Mouse (Mus musculus) intestine, postnatal 0 days (tissue): ENCODE measurements around the gene Lifr. TPM values are rescaled to one million over a fixed set of nuclear protein-coding genes. Genes with fewer than 3 reads are reported as not detected.
A peak's percentile ranks its signal among the peaks of the same experiment; 100 is the strongest.

Source experiments
- ATAC-seq: fragments of 200-750 bp; cut with Nextera tagmentation; 2 replicates; pipeline ENCODE4 v1.8.0; 2017; ENCODE audit warnings: mild to moderate bottlenecking, moderate TSS enrichment, moderate library complexity
- H3K27ac ChIP-seq: fragments of 300-500 bp; sonication (generic); 2 replicates; pipeline ENCODE4 v1.5.1; 2014; ENCODE audit warnings: mild to moderate bottlenecking, low read depth, low read length, moderate library complexity
- H3K27me3 ChIP-seq: fragments of 300-500 bp; sonication (generic); replicated peaks from 2 replicates; pipeline ENCODE4 v1.6.1; 2014; ENCODE audit warnings: low read length, mixed read lengths; ENCODE audit not compliant: control insufficient read depth, insufficient read depth
- H3K36me3 ChIP-seq: fragments of 300-500 bp; sonication (generic); 2 replicates; pipeline ENCODE4 v1.6.1; 2014; ENCODE audit warnings: mild to moderate bottlenecking, moderate library complexity; ENCODE audit not compliant: control insufficient read depth, insufficient read depth
- H3K4me1 ChIP-seq: fragments of 300-500 bp; sonication (generic); replicated peaks from 2 replicates; pipeline ENCODE4 v1.6.1; 2014; ENCODE audit warnings: antibody characterized with exemption, low read length, mixed read lengths; ENCODE audit not compliant: control insufficient read depth, insufficient read depth
- H3K4me2 ChIP-seq: fragments of 300-500 bp; sonication (generic); replicated peaks from 2 replicates; pipeline ENCODE4 v1.6.1; 2014; ENCODE audit warnings: low read depth, mild to moderate bottlenecking, moderate library complexity
- H3K4me3 ChIP-seq: fragments of 300-500 bp; sonication (generic); 2 replicates; pipeline ENCODE4 v1.5.1; 2014; ENCODE audit warnings: low read depth, low read length
- H3K9ac ChIP-seq: fragments of 300-500 bp; sonication (generic); 2 replicates; pipeline ENCODE4 v1.6.1; 2014; ENCODE audit warnings: mild to moderate bottlenecking, low read depth, low read length
- H3K9me3 ChIP-seq: fragments of 300-500 bp; sonication (generic); 2 replicates; pipeline ENCODE4 v1.6.1; 2016; ENCODE audit warnings: mixed run types; ENCODE audit not compliant: control insufficient read depth
- CTCF ChIP-seq: sonication (generic); IDR thresholded peaks from 2 replicates; pipeline ENCODE4 v1.5.1; 2016; ENCODE audit warnings: low read depth, mild to moderate bottlenecking, control low read depth, antibody characterized with exemption, moderate library complexity
- WGBS: fragments of 180-500 bp; shearing (Covaris S2); extraction: QIAGEN DNeasy Blood & Tissue Kit; methylation state at CpG from one replicate; pipeline ENCODE4 v1.1.7; 2014; 5-methylcytosine and 5-hydroxymethylcytosine counted together
- polyA plus RNA-seq: library from polyadenylated mRNA; unstranded; fragments of >200 nt; fragmentation: Nextera tagmentation; extraction: Ambion mirVana; gene quantifications from 2 replicates; pipeline ENCODE4 v1.2.1, GENCODE M21; 2015

Gene Lifr
- polyA plus RNA-seq, 1 experiment from 2014 or later = 6.3 TPM

DNA sequence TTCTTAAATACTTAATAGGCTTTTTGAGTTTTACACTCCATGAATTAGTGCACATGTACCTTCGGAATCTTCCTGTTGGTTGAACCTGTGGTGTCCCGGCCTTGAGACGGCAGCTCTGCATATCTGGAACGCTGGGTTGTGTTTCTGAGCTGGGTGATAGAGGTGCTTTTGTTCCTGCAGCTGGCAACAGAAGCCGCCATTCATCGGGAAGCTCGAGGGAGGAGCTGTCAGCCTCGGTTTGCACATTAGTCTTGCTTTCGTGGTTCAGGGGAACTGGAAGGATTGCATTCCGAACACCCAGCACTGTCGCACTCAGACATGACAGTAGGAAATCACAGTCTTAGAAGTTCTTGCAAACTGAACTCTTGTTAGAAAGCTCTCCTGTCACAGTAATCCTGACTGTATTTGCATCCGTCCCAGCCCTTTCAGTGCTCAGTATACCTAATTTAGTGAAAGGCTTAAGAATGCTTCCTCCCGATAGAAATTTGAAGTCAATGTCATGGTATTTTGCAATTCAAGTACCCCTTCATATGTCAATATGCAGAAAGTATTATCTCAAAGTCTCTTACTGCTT lies 103.8 kb downstream of the Lifr start:
- no peak for TF ChIP-seq CTCF
- H3K9me3 ChIP-seq = no peaks in the 10 kb centered on the region
- no peak for ATAC-seq
- no peaks in the 10 kb centered on the region for H3K4me1 ChIP-seq
- 39% methylated on average over 13 of the region's 13 CpGs for WGBS
- H3K27ac ChIP-seq = no peak overlapping the region
- no peak overlapping the region for H3K4me3 ChIP-seq
- no peak overlapping the region for H3K4me2 ChIP-seq
- peaks cover 6% of the 10 kb centered on the region; the same call in 1 of the 2 replicates for H3K36me3 ChIP-seq
- no peaks in the 10 kb centered on the region for H3K27me3 ChIP-seq
- no peak overlapping the region for H3K9ac ChIP-seq

DNA sequence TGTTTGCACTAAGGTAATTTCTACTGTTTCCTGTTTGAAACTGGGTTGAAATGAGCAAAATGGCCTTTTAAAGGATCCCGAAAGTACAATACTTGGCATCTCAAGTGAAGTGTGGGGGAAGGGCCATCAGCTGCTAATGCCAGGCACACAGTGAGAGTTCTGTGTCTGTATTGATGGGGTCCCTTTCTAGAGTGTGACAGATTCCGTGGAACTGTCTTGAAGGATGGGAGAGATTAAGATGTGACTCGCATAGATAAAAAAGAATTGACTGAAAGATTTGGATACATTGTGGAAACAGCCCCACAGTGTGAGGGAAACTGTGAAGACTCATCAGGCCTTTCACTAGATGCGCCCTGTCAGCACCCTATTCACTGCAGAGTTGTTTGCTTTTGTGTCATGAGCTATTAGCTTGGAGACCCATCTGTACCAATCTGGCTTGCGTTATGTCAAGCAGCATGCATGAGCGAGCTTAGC lies 104.4 kb downstream of the Lifr start:
- no peaks in the 10 kb centered on the region for H3K4me1 ChIP-seq
- ATAC-seq = no peak
- no peak overlapping the region for H3K9ac ChIP-seq
- no peaks in the 10 kb centered on the region for H3K9me3 ChIP-seq
- H3K27me3 ChIP-seq = no peaks in the 10 kb centered on the region
- no peak overlapping the region for H3K27ac ChIP-seq
- H3K36me3 ChIP-seq = peaks cover 6% of the 10 kb centered on the region; the same call in 1 of the 2 replicates
- no peak overlapping the region for H3K4me3 ChIP-seq
- no peak overlapping the region for H3K4me2 ChIP-seq
- WGBS = 82% methylated on average over 6 of the region's 6 CpGs
- no peak for TF ChIP-seq CTCF

DNA sequence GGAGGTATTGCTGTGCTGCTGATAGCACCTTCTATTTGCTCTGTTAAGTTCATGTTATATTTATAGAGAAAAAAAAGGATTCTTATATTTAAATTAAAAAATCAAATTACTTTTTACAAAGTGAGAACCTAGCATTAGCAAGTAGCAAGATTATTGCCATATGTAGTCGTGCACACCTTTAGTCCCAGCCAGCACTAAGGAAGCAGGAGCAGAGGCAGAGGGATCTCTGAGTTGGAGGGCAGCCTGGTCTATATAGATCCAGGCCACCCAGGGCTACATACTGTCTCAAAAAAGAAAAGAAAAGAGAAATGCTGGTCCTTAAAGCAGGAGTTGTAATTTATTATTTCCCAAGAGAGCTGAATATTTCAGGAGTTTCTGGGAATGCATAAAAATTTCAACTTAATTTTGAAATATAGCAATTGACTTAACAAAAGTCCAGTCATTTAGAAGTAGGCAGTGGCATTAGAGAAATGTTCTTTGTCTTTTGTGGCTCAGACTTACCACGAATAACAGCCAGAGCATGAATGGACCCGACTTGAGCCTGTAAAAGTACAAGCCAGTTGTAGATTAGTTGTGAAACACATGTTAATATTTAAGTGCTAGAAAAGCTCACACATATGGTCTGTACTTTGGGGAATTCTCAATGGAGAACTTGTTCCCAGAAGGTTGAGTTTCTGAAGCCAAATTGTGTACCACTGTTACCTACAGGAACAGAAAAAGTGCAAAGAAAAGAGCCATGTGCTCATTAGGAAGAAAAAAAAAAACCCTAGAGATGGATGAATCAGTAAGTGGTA lies 107.4 kb downstream of the Lifr start:
- Histone ChIP-seq H3K27me3 (no peaks in the 10 kb centered on the region), H3K9me3 (no peaks in the 10 kb centered on the region), H3K4me1 (no peaks in the 10 kb centered on the region), H3K4me3 (no peak overlapping the region), H3K4me2 (no peak overlapping the region), H3K27ac (no peak overlapping the region), H3K9ac (no peak overlapping the region), H3K36me3 (no peaks in the 10 kb centered on the region; the same call in 1 of the 2 replicates)
- ATAC-seq = no peak
- 77% methylated on average over 3 of the region's 3 CpGs for WGBS
- no peak for TF ChIP-seq CTCF

DNA sequence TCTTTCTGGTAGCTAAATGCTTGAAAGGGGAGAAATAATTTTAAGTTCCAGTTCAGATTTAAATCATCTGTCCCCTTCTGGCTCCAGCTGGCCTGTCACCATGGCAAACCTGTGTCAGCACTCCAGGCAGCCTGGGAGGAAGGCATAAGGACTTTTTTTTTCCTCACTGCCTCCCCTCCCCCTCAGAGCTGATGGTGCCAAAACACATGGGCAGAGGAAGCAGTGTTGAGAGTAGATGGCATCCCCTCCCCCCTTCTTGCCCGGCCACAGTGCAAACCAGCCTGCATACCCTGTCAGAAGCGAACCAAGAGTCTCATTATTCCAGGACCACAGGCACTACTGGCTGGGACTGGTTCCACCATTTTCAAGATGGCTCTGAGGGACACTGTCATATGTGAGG lies 108.4 kb downstream of the Lifr start:
- H3K4me1 ChIP-seq = no peaks in the 10 kb centered on the region

DNA sequence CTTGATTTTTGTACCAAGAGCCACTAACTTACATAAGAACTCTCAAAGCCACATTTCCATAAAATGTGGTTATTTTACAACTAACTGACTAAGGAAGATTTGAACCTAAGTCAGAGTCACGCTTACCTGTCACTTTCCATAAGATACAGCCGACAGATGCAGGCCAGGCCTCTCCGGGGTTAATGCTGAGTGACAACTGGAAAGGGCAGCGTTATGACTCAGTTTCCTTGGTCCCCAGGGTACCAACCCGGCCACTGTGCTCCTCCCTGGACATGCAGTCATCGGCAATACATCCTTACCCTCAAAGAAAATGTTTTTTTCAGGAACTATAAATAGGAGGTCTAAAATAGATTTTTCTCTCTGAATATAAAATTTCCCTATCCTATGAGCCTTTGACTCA lies 109.9 kb downstream of the Lifr start:
- ATAC-seq = no peak

More for the DNA sequence above, 108.4 kb downstream of the Lifr start:
- WGBS = 75% methylated on average over 2 of the region's 2 CpGs
- TF ChIP-seq CTCF = no peak
- no peaks in the 10 kb centered on the region for H3K36me3 ChIP-seq
- H3K4me3 ChIP-seq = no peak overlapping the region
- ATAC-seq = no peak
- no peaks in the 10 kb centered on the region for H3K27me3 ChIP-seq
- no peak overlapping the region for H3K27ac ChIP-seq
- H3K9ac ChIP-seq = no peak overlapping the region
- no peak overlapping the region for H3K4me2 ChIP-seq
- no peaks in the 10 kb centered on the region for H3K9me3 ChIP-seq

DNA sequence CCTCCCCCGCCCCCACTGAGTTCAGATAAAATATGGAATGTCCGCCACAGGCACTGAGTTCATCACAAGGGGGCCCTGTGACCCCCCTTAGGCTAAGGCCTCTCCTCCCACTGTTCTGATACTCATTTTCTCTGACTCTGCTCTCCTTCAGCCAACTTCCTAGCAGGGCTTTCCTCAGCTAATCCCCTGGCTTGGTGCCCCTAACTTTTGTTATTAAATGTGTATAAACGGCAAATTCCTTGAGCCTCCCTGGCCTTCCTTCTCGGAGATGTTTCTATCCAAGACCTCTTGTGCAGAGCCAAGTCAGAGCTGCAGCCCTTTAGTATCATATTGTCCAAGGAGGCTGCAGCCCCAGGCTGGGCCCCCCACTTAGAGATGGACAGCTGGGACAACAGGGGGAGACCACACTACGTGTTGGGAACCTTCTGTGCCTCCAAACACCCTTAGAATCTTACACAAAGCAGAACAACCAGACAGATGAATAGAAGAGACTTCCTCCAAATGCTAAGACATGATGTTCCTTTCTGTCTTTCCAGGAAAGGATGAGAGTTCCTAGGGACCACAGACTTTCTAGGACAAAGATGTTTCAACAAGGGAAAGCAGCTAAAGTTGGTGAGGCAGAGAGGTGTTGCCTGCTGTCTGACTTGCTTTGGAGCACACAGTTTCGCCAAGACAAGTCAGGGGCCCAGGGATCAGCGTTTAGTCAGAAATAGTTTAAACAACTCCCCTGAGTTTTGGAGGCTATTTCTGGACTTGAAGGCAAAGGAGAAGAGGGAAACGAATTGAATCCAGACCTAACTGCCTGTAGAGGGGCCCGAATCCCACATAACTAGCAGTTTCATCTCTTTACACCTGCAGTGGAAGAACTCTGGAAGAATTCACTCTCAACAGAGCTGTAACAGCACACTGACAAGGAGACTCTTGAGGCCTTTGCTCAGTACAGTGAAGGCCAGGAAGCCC lies 111.3 kb downstream of the Lifr start:
- WGBS = 57% methylated on average over 9 of the region's 9 CpGs
- Histone ChIP-seq H3K9ac (0 out of 2 replicates have a peak overlapping the region, but pooled peaks have one; percentile 7), H3K36me3 (no peaks in the 10 kb centered on the region), H3K27ac (peak overlapping the region; percentile 68), H3K27me3 (no peaks in the 10 kb centered on the region), H3K4me2 (no peak overlapping the region), H3K4me3 (no peak overlapping the region), H3K4me1 (no peaks in the 10 kb centered on the region), H3K9me3 (no peaks in the 10 kb centered on the region)
- ATAC-seq = peak; percentile 51; the same call in 1 of the 2 replicates
- TF ChIP-seq CTCF = no peak

More for the DNA sequence above, 109.9 kb downstream of the Lifr start:
- Histone ChIP-seq H3K27me3 (no peaks in the 10 kb centered on the region), H3K4me3 (no peak overlapping the region), H3K9ac (no peak overlapping the region), H3K36me3 (no peaks in the 10 kb centered on the region), H3K4me2 (no peak overlapping the region), H3K4me1 (no peaks in the 10 kb centered on the region), H3K27ac (no peak overlapping the region), H3K9me3 (no peaks in the 10 kb centered on the region)
- TF ChIP-seq CTCF = no peak
- WGBS = 73% methylated on average over 6 of the region's 6 CpGs
